Mouse (Mus musculus): ENCODE results near the gene Pdzrn4. TPM values are rescaled to one million over a fixed set of nuclear protein-coding genes. Genes with fewer than 3 reads are reported as not detected.

Pdzrn4 gene
- total RNA-seq, 1 experiment = not detected

DNA sequence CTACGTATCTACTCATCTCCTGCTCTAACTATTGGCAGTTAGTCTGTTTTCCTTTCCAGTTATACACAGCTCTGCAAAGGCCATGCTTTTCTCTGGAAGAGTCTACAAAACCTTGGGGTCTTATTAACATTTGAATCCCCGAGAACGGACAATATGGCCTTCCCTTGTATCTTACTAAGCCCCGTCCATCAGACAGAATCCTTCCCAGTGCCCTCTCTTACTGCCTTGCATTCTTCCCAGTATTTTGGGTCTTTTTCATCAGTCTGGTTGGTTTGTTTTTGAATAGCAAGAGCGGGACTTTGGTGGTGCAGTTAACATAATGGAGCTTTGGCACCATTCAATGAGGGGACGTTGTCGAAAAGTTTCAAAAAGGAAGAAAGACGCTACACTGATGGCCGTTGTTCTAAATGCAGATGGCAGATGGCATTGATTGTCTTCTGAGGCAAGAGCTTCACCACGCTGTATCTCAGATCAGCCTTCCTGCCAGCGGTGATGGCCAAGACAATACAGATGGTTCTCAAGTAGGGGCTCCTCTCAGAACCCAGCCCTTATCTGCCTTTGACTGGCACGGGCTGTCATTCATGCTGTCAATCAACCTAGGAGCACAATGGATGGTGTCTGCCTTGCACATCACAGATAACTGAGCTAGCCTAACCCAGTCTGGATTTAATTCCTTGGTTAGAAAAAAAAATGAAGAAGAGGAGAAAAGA is 98.9 kb downstream of the Pdzrn4 start:
- in situ Hi-C loops (cut with MboI; ENCODE audit: low sequenced_read_pairs in 2 of 2, unreplicated experiment in 2 of 2) = no loop called here
- no peak overlapping the region for H3K9ac ChIP-seq (ENCODE audit: insufficient read depth, low read depth, low read length, poor library complexity, severe bottlenecking)
- no peaks in the 10 kb centered on the region for H3K4me1 ChIP-seq (ENCODE audit: control insufficient read depth in 2 of 2, insufficient read depth in 2 of 2, low read length in 2 of 2, poor library complexity in 1 of 2)
- no peaks in the 10 kb centered on the region for H3K9me3 ChIP-seq (ENCODE audit: control insufficient read depth, insufficient read depth, low read depth, low read length)
- no peak for DNase-seq (ENCODE audit: low read depth, low spot score)
- no peak overlapping the region for H3K4me3 ChIP-seq (ENCODE audit: insufficient read depth in 1 of 2, low read depth in 1 of 2, low read length in 2 of 2, poor library complexity in 1 of 2, severe bottlenecking in 1 of 2)
- H3K27ac ChIP-seq (ENCODE audit: insufficient read depth, low read depth, low read length, poor library complexity, severe bottlenecking) = no peak overlapping the region
- TF ChIP-seq ZC3H11A (IDR thresholded peaks at IDR 0.05; ENCODE audit: borderline replicate concordance, low read depth, low read length) = no peak
- no peak for TF ChIP-seq ZNF384 (IDR thresholded peaks at IDR 0.05; ENCODE audit: low read depth, low read length)
- TF ChIP-seq CHD2 (IDR thresholded peaks at IDR 0.05; ENCODE audit: low read depth, low read length) = no peak
- no peak for TF ChIP-seq MAFK (IDR thresholded peaks at IDR 0.05; ENCODE audit: insufficient read depth, low read depth, low read length)
- no peak for TF ChIP-seq HCFC1 (IDR thresholded peaks at IDR 0.05; ENCODE audit: borderline replicate concordance, insufficient read depth, low read length)
- H3K36me3 ChIP-seq (ENCODE audit: control insufficient read depth, insufficient read depth, low read length, poor library complexity, severe bottlenecking) = no peaks in the 10 kb centered on the region

DNA sequence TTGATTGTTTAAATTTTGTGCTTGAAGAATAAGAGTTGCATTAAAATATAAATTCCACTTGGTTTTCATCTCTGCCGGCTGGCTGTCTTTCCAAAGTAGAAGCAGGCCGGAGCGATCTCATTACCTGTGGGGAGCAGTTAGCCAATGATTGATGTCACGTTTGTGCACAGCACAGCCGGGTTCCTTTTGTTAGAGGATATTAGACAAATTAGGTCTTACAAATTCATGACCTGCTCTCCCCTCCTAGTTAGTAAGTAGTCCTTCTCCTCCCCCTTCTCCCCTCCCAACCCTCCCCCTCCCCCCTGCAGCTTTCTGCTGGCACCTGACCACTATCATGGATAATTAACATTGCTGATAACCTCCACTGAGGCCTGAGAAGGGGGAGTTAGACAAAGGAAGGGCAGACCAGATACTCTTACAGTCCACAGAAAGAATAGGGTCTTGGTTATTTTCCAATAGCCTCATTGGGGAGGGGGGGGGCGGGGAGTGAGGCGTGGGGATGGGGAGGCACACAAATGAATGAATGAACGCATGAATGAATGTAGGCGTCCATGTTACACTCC is 103.7 kb downstream of the Pdzrn4 start:
- no peak for TF ChIP-seq HCFC1 (IDR thresholded peaks at IDR 0.05; ENCODE audit: borderline replicate concordance, insufficient read depth, low read length)
- Histone ChIP-seq H3K36me3 (ENCODE audit: control insufficient read depth, insufficient read depth, low read length, poor library complexity, severe bottlenecking) (no peaks in the 10 kb centered on the region), H3K9ac (ENCODE audit: insufficient read depth, low read depth, low read length, poor library complexity, severe bottlenecking) (no peak overlapping the region), H3K4me3 (ENCODE audit: insufficient read depth in 1 of 2, low read depth in 1 of 2, low read length in 2 of 2, poor library complexity in 1 of 2, severe bottlenecking in 1 of 2) (no peak overlapping the region), H3K9me3 (ENCODE audit: control insufficient read depth, insufficient read depth, low read depth, low read length) (no peaks in the 10 kb centered on the region), H3K4me1 (ENCODE audit: control insufficient read depth in 2 of 2, insufficient read depth in 2 of 2, low read length in 2 of 2, poor library complexity in 1 of 2) (no peaks in the 10 kb centered on the region), H3K27ac (ENCODE audit: insufficient read depth, low read depth, low read length, poor library complexity, severe bottlenecking) (no peak overlapping the region)
- no peak for DNase-seq (ENCODE audit: low read depth, low spot score)
- in situ Hi-C loops (cut with MboI; ENCODE audit: low sequenced_read_pairs in 2 of 2, unreplicated experiment in 2 of 2) = no loop called here

DNA sequence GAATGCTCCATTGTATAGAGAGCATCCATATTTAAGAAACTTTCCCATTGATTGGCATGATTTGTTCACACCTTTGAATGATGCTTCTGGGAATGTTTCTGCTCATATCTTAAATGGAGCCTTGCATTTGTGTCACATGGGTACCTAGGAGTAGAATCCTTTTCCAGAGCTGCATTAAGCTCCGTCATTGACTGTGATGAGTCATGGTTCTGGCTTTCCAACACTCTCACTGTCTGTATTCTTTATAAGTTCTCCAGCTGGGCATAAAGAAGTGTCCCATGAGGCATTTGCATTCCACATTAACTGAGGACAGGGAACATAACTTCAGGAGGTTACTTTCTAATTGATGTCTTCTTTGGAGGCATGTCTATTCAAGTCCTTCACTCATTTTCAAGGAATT is 106.1 kb downstream of the Pdzrn4 start:
- no peak overlapping the region for H3K9ac ChIP-seq (ENCODE audit: insufficient read depth, low read depth, low read length, poor library complexity, severe bottlenecking)
- no peaks in the 10 kb centered on the region for H3K9me3 ChIP-seq (ENCODE audit: control insufficient read depth, insufficient read depth, low read depth, low read length)
- in situ Hi-C loops (cut with MboI; ENCODE audit: low sequenced_read_pairs in 2 of 2, unreplicated experiment in 2 of 2) = no loop called here

DNA sequence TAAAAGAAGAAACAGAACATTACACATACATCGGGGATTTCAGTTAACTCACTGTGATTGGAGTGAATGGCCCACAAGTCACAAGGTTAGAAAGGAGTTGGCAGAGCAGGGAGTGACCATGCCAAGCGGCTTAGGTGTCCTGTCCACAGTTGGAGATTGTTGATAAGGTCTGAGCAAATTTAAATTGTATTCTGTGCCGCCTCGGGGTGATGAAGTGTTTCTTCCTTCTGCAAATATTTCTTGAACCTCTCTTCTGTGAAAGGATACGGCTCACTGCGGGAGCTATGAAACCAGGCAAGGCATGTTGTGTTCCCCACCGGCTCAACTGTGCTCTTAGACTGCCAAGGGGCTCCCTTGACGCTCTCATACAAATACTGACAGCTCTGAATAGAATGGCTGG is 112.7 kb downstream of the Pdzrn4 start:
- Histone ChIP-seq H3K36me3 (ENCODE audit: control insufficient read depth, insufficient read depth, low read length, poor library complexity, severe bottlenecking) (no peaks in the 10 kb centered on the region), H3K9ac (ENCODE audit: insufficient read depth, low read depth, low read length, poor library complexity, severe bottlenecking) (no peak overlapping the region), H3K4me3 (ENCODE audit: insufficient read depth in 1 of 2, low read depth in 1 of 2, low read length in 2 of 2, poor library complexity in 1 of 2, severe bottlenecking in 1 of 2) (no peak overlapping the region), H3K27ac (ENCODE audit: insufficient read depth, low read depth, low read length, poor library complexity, severe bottlenecking) (no peak overlapping the region), H3K4me1 (ENCODE audit: control insufficient read depth in 2 of 2, insufficient read depth in 2 of 2, low read length in 2 of 2, poor library complexity in 1 of 2) (no peaks in the 10 kb centered on the region), H3K9me3 (ENCODE audit: control insufficient read depth, insufficient read depth, low read depth, low read length) (no peaks in the 10 kb centered on the region)
- TF ChIP-seq ZNF384 (IDR thresholded peaks at IDR 0.05; ENCODE audit: low read depth, low read length) = no peak
- DNase-seq (ENCODE audit: low read depth, low spot score) = no peak
- in situ Hi-C loops (cut with MboI; ENCODE audit: low sequenced_read_pairs in 2 of 2, unreplicated experiment in 2 of 2) = no loop called here

More for the DNA sequence above, 106.1 kb downstream of the Pdzrn4 start:
- no peak overlapping the region for H3K27ac ChIP-seq (ENCODE audit: insufficient read depth, low read depth, low read length, poor library complexity, severe bottlenecking)
- H3K4me3 ChIP-seq (ENCODE audit: insufficient read depth in 1 of 2, low read depth in 1 of 2, low read length in 2 of 2, poor library complexity in 1 of 2, severe bottlenecking in 1 of 2) = no peak overlapping the region
- TF ChIP-seq CHD2 (IDR thresholded peaks at IDR 0.05; ENCODE audit: low read depth, low read length) (no peak), ZNF384 (IDR thresholded peaks at IDR 0.05; ENCODE audit: low read depth, low read length) (no peak), MAFK (IDR thresholded peaks at IDR 0.05; ENCODE audit: insufficient read depth, low read depth, low read length) (no peak), HCFC1 (IDR thresholded peaks at IDR 0.05; ENCODE audit: borderline replicate concordance, insufficient read depth, low read length) (no peak), ZC3H11A (IDR thresholded peaks at IDR 0.05; ENCODE audit: borderline replicate concordance, low read depth, low read length) (no peak)
- no peaks in the 10 kb centered on the region for H3K36me3 ChIP-seq (ENCODE audit: control insufficient read depth, insufficient read depth, low read length, poor library complexity, severe bottlenecking)
- H3K4me1 ChIP-seq (ENCODE audit: control insufficient read depth in 2 of 2, insufficient read depth in 2 of 2, low read length in 2 of 2, poor library complexity in 1 of 2) = no peaks in the 10 kb centered on the region
- no peak for DNase-seq (ENCODE audit: low read depth, low spot score)

DNA sequence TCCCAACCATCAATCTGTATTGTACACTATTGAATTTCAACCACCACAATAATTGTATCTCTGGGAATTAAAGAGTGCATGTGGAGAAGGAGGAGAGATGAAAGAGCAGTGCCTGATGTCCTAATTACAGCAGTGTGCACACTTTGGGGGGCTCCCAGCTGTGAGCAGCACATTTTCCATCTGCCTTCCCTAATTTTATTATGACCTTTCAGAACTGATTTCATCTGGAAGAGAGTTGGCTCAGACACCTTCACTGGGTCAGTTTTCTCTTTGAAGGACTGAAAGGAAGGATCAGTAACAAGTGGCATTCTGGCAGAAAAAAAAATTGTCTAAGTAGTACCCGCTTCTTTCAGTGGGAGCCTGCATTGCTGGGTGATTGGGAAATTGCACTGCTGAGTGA is 119.0 kb downstream of the Pdzrn4 start:
- H3K4me3 ChIP-seq (ENCODE audit: insufficient read depth in 1 of 2, low read depth in 1 of 2, low read length in 2 of 2, poor library complexity in 1 of 2, severe bottlenecking in 1 of 2) = no peak overlapping the region
- TF ChIP-seq HCFC1 (IDR thresholded peaks at IDR 0.05; ENCODE audit: borderline replicate concordance, insufficient read depth, low read length) (no peak), MAFK (IDR thresholded peaks at IDR 0.05; ENCODE audit: insufficient read depth, low read depth, low read length) (no peak), ZC3H11A (IDR thresholded peaks at IDR 0.05; ENCODE audit: borderline replicate concordance, low read depth, low read length) (no peak)
- no peaks in the 10 kb centered on the region for H3K4me1 ChIP-seq (ENCODE audit: control insufficient read depth in 2 of 2, insufficient read depth in 2 of 2, low read length in 2 of 2, poor library complexity in 1 of 2)
- in situ Hi-C loops (cut with MboI; ENCODE audit: low sequenced_read_pairs in 2 of 2, unreplicated experiment in 2 of 2) = no loop called here
- no peaks in the 10 kb centered on the region for H3K9me3 ChIP-seq (ENCODE audit: control insufficient read depth, insufficient read depth, low read depth, low read length)
- H3K36me3 ChIP-seq (ENCODE audit: control insufficient read depth, insufficient read depth, low read length, poor library complexity, severe bottlenecking) = no peaks in the 10 kb centered on the region
- no peak overlapping the region for H3K27ac ChIP-seq (ENCODE audit: insufficient read depth, low read depth, low read length, poor library complexity, severe bottlenecking)
- no peak overlapping the region for H3K9ac ChIP-seq (ENCODE audit: insufficient read depth, low read depth, low read length, poor library complexity, severe bottlenecking)
- DNase-seq (ENCODE audit: low read depth, low spot score) = no peak

All from ES-E14 (cell line).